Mouse (Mus musculus) layer of hippocampus, adult 18-20 months (tissue): ENCODE results near the gene Tbc1d25. TPM values are rescaled to one million over a fixed set of nuclear protein-coding genes. Genes with fewer than 3 reads are reported as not detected.

ENCODE experiments used
- DNase-seq, 2 experiments: peaks; one replicate each; pipeline ENCODE4 v3.0.0; 2022; ENCODE audit warnings: low spot score in 2 of 2
- total RNA-seq, 2 experiments: library from RNA; stranded (reverse); gene quantifications; 2 replicates each; pipeline ENCODE4 v1.2.3; 2021

Tbc1d25 gene
- total RNA-seq, 2 experiments from 2014 or later = 13.2 to 13.4 TPM

DNA sequence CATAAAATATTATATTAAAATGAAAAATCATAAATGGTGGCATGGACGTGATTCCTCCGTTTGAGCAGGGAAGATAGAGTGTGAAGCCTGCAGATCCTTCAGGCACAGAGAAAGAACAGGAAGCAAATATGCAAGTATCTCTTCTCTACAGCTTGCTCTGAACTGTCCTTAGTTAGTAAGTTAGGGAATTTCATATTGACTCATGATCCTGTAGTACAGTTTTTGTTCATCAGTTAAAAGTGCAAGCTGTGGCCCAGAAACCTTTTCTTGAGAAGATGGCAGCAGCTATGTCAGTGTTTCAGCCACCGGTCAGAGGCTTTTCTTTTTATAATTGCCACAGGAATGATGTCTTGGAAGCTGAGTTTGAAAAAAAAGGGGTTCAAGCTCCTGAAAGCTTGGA is 71.0 kb downstream of the Tbc1d25 start:
- DNase-seq = no peak

Other genes starting within 250 kb of the Tbc1d25 start
- not detected for gene Eras, start 247.6 kb downstream of the Tbc1d25 start, total RNA-seq
- gene Hdac6, start 228.3 kb downstream of the Tbc1d25 start, total RNA-seq = 10 to 100 TPM; 41.6 to 43.5 TPM
- not detected for gene Gata1, start 198.1 kb downstream of the Tbc1d25 start, total RNA-seq
- gene Glod5, start 157.7 kb downstream of the Tbc1d25 start, total RNA-seq = under 1 TPM in 1 of 2 experiments, not detected in 1; 0.84 TPM
- 10 to 100 TPM; 20.3 to 24.9 TPM for gene Suv39h1, start 101.4 kb downstream of the Tbc1d25 start, total RNA-seq
- 1 to 10 TPM; 1.4 to 1.6 TPM for gene Was, start 85.7 kb downstream of the Tbc1d25 start, total RNA-seq
- gene Wdr13, start 43.3 kb downstream of the Tbc1d25 start, total RNA-seq = 100 to 1,000 TPM; 205 to 211 TPM
- 100 to 1,000 TPM in 1 of 2 experiments, 10 to 100 TPM in 1; 77.0 to 135 TPM for gene Rbm3, start 30.3 kb downstream of the Tbc1d25 start, total RNA-seq
- gene Ebp, start 17.3 kb upstream of the Tbc1d25 start, total RNA-seq = 10 to 100 TPM; 28.2 to 29.0 TPM
- 100 to 1,000 TPM in 1 of 2 experiments, 10 to 100 TPM in 1; 95.4 to 105 TPM for gene Porcn, start 30.3 kb upstream of the Tbc1d25 start, total RNA-seq
- 10 to 100 TPM; 22.9 to 23.8 TPM for gene Ftsj1, start 76.2 kb upstream of the Tbc1d25 start, total RNA-seq
- 1 to 10 TPM; 2.0 to 2.1 TPM for gene Slc38a5, start 95.0 kb upstream of the Tbc1d25 start, total RNA-seq
- not detected for gene Ssxb10, start 151.2 kb upstream of the Tbc1d25 start, total RNA-seq
- not detected for gene Ssxb9, start 190.8 kb upstream of the Tbc1d25 start, total RNA-seq
- gene Ssxb1, start 237.1 kb upstream of the Tbc1d25 start, total RNA-seq = not detected